Mouse (Mus musculus) left cerebral cortex, adult 11 months (tissue): Measurements from ENCODE around the gene Nudt16.
"Not testable (repeated sequence)": the region's sequence is repeated elsewhere in the genome, so short reads cannot be mapped to it uniquely, and the experiment has no call there.

Experiments used
- DNase-seq: peaks from one replicate; pipeline ENCODE4 v3.0.0; 2022; ENCODE audit warnings: low spot score

Gene Nudt16

DNA sequence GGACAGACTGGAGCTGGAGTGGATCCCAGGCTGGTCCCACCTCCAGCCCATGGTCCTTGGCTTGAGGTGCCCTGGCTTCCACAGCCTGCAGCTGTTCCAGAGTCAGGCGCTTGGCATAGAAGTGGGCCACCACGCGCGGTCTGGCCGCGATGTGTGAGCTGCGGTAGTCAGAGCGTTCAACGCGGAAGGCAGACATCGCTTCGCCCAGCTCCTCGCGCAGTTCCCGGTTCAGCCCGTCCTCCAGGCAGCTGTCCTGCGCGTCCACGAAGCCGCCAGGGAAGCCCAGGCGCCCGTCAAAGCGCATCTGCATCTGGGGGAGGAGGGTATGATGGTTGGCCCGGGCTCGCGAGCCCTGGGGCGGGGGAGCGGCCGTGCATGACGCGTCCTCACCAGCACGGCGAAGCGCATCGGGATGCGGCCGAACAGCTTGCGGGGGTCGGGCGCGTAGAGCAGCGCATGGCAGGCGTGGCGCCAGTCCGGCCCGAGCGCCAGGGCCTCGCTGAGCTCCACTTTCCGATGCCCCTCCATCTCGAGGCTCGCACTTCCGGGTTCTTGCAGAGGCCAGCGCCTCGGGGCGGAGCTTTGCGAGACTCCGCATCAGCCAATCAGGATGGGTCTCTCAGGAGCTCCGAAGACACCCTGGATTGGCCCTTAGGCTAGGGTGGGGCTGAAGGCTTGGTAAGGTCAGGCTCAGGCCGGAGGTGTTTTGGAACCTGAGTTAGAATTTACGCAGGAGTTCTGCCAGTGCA, at the start of gene Nudt16:
Nudt16 (minus strand) TSS at position 572 of the 749 bp plus-strand sequence.
- DNase-seq = peak; percentile 85

DNA sequence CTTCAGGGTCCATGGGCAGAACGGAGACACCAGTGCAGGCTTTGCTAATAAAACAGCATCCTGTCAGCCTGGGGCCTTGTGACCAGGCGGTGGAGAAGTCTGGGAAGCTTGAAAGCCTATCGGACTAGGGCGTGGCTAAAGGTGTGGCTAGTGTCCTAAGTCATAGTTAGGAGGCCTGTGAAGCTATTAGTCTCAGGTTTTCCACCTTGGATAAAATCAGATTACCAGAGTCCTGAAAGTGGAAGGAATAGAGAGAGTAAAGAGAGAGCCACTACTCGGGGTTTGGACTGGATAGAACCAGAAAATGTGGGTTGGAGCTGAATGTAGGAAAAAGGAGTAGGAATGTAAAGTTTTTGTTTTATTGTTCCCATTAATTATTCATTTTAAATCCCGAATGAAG, 13.4 kb upstream of the Nudt16 start, which contains the start of gene 1700080E11Rik:
1700080E11Rik (minus strand) TSS at position 101 of the 400 bp plus-strand sequence.
- DNase-seq = no peak

DNA sequence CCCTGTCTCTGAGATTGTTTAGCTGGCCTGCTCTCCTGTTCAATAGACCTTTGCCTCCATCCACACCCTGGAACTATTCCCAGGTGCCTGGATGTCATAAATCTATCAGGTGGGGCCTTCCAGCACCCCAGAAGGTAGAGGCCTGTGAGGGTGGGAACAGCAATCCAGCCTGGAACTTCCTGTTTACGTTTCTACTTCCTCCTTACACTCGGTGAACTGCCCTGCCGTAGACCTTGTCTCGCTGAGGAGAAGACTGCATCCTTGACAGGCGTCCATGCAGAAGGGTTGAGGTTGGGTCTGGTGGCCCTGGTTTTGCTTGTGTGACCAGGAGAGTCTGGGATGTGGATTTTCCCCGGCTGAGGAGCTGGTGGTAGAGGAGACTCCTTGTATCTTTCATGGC, 7.6 kb upstream of the Nudt16 start:
- DNase-seq = no peak

DNA sequence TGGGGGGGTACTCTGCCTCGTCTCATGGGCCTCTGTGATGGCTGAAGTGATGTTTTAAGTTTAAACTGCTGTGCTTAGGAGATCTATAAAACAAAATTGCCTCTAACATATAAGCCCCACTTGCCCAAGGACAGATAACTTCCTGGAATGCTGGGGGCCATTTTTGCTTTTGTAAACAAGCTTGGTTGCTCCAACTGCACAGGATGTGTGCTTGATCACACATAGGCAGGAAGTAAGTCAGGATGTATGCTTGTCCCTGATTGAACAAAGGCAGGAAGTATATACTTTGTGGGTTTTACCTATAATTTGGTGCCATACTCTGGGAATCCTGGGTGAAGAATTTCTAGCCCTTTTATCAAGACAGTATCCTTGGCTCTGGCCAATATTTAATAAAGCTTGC, 4.8 kb upstream of the Nudt16 start:
- no peak for DNase-seq

DNA sequence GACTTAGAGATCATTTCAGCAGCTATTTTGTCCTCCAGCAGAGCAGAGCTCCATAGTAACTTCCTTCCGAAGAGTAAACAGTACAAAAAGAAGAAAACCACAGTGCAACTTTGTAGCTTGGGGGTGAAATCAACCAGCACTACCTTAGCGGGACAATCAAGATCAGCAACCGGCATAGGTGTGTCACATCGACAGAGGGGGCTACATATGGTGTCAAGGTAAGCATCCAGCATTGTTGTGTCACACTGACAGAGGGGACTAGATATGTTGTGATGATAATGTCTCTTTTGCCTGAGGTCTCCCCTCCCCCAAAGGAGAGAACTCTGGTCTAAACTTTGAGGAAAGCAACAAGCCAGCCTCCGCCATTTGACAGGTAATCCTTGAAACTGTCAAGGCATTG, 2.9 kb upstream of the Nudt16 start:
- no peak for DNase-seq

DNA sequence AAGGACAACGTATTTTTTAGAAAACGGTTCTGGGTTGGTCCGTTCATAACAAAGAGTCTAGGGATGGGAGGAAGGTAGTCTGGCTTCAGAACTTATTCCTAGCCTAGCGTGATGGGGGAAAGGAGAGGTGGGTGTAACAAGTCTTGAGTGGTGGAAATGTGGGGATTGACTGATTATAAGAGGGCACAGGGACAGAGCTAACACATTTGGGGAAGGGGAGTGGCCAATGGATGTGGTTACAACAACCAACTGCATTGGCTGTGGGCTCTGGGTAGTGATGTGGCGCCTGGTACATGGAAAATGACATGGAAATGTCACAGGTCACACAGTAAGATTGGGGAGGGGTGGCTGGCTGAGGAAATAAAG, 361 bp upstream of the Nudt16 start:
- no peak for DNase-seq

DNA sequence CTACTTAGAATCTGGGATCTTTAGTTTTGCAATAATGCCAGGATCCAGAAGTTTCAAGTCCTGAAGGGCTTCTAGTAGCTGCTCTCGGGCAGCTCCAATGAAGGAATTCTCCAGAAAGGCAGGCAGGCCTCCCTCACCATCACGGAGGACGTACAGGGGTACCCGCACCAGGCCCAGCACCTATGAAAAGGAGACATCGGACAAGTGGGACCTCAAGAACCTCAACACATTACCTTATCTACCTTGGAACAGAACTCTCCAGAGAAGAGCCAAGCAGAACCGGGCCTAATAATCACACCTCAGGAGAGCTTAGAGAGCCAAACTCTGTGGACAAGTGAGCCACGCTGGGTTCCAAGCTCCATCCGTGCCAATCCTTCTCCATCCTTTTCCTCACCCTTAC, 1.3 kb downstream of the Nudt16 start:
- DNase-seq = no peak

DNA sequence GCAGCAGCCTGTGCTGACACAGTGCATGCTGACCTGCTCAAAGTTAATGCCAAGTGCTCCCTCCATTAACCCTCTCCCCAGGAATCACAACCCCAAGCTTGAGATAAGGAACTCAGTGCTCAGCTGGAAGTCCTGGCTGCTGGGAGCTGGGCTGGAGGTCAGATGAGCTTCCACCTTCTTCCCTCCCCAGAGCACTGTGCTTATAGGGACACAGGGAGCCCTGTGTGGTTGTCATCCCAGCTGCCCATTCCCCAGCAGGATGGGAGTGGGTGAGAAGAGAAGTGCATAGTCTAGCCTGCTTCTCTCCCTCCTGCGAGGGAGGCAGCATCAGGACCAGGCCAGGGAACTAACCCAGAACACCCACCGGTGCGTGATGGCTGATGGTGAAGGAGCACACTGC, 6.4 kb downstream of the Nudt16 start:
- DNase-seq = not testable (repeated sequence)

DNA sequence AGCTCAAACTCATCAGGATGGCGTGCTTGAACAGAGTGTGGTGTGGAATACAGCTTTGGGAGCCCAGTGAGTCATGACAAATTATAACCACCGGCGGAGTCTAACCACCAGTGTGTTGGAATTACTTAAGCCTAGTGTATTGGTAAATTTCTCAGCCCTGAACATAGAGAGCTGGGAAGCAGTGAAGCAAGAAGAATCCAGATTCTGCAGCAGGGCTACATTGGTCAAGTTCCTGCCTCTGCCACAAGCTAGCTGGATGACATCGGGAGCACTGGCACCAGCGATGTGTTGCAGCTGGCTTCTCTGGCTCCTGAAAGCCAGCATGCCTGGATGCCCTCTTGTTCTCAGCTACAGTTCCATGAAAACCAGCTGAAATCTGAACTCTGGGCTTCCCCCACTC, 27.7 kb downstream of the Nudt16 start:
- no peak for DNase-seq

DNA sequence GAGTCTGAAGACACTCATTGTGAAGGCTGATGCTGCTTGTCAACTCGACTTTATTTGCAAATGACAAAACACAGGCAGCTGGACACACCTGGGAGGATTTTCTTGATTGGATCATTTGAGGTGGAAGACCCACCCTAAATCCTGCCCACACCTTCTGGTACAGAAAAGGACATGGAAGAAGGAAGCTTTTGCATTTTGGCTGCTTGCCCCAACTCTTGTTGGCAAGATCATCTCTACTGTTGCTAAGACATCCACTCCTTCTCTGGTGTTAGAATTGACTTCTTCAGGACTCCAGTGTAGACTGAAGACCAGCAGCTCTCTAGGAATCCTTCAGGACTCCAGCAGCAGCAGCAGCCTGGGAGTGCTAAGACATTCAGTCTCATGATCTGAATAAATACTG, 29.7 kb downstream of the Nudt16 start:
- DNase-seq = no peak

DNA sequence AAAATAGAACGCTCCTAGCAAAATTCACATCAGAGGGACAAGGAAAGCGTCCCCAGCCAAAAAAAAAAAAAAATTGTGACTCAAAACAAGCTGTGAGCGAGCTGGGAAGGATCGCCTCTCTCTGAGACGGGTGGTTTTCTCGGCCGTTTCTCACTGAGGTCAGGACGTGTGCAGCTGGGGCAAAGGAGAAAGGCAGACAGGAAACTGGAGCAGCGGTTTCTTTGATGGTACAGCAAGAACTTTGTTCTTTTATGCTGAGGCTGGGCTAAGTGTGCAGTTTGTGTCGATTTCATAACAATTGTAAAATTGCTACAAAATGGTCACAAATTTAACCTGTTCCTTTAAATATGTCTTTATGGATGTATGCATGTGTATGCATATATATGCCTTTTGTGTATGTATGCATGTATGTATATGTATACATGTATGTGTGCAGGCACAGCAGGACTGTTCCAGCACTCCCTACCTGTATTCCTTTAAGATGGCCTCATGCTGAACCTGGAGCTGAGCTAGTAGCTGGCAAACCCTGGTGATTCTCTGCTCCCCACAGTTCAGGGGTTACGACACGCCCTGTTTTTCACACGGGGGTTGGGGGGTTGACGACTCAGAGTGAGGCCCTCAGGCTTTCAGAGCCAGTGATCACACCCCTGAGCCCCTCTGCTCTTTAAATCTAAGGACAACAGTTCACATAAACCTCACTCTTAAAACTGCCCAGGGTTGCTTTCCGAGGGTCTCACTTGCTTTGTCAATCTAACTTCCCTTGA, 30.6 kb downstream of the Nudt16 start:
- no peak for DNase-seq

DNA sequence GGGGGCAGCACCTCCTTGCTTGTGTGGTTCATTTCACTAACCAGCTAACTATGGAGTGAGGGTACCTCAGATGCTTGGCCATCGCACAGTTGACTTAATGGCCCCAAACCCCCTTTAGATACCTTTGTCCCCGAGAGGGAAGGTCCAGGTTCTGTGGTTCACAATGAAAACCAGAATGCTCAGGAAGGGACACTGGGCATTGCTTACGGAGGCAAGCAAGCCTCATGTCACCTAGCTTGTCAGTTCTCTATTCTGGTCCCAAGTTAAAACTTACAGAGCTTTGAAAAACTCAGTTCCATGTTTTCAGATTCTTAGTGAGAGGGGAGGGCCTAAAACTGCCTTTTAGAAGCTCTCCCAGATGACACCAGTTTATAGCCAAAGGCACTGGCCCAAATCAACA, 51.4 kb downstream of the Nudt16 start:
- DNase-seq = no peak
